In genomic region chr17:29165967-29166578, GRCm38 (mm10) we compare ENCODE assay signal across 9 mouse cellular contexts. TPM values are rescaled to one million over a fixed set of nuclear protein-coding genes. Genes with fewer than 3 reads are reported as not detected.
DNase-seq lines count a peak whose midpoint lies in the region; ATAC-seq and TF ChIP-seq lines count a peak whose summit lies in the region.
"Had no signal": no experiment of that assay in that cellular context is flagged by ENCODE, and none has a peak within 500 bp of the region (broad histone marks: within the 10 kb centered on the region; RNA-seq: fewer than 3 reads in every experiment).

No protein-coding gene starts in this region.

- H3K27me3 ChIP-seq in lung, postnatal 0 days (replicated peaks; ENCODE audit: insufficient read depth, low read length): no peaks in the 10 kb centered on the region
- H3K27me3 ChIP-seq in forebrain, embryonic 16.5 days (replicated peaks; ENCODE audit: control insufficient read depth, insufficient read depth, low read length): no peaks in the 10 kb centered on the region
- no peaks in the 10 kb centered on the region for H3K27me3 ChIP-seq in kidney, embryonic 14.5 days (ENCODE audit: control insufficient read depth, insufficient read depth, low read length)
- no peaks in the 10 kb centered on the region for H3K27me3 ChIP-seq in stomach, embryonic 14.5 days (ENCODE audit: control insufficient read depth, insufficient read depth, low read length)

- TF ChIP-seq CTCF in lung, postnatal 0 days (IDR thresholded peaks at IDR 0.05): no peak
- no peak for TF ChIP-seq CTCF in layer of hippocampus, adult 2 months (conservative IDR thresholded peaks at IDR 0.05)

- no peaks in the 10 kb centered on the region for H3K36me3 ChIP-seq in lung, postnatal 0 days (ENCODE audit: insufficient read depth, low read length)
- no peaks in the 10 kb centered on the region for H3K36me3 ChIP-seq in forebrain, embryonic 16.5 days (ENCODE audit: control insufficient read depth, insufficient read depth)
- no peaks in the 10 kb centered on the region for H3K36me3 ChIP-seq in kidney, embryonic 14.5 days (ENCODE audit: control insufficient read depth, insufficient read depth, low read length)
- no peaks in the 10 kb centered on the region for H3K36me3 ChIP-seq in stomach, embryonic 14.5 days (ENCODE audit: control insufficient read depth, insufficient read depth, low read length)

- no peak overlapping the region for H3K9ac ChIP-seq in lung, postnatal 0 days (replicated peaks; ENCODE audit: low read depth)
- H3K9ac ChIP-seq in forebrain, embryonic 16.5 days (replicated peaks; ENCODE audit: low read depth, low read length): 0 out of 2 replicates have a peak overlapping the region, but pooled peaks have one; percentile 19
- H3K9ac ChIP-seq in kidney, embryonic 14.5 days (ENCODE audit: low read depth, low read length): no peak overlapping the region
- no peak overlapping the region for H3K9ac ChIP-seq in stomach, embryonic 14.5 days (replicated peaks; ENCODE audit: low read depth, low read length)

- H3K4me2 ChIP-seq in lung, postnatal 0 days (replicated peaks; ENCODE audit: low read depth, low read length): no peak overlapping the region
- H3K4me2 ChIP-seq in forebrain, embryonic 16.5 days (ENCODE audit: low read length): no peak overlapping the region
- no peak overlapping the region for H3K4me2 ChIP-seq in kidney, embryonic 14.5 days (replicated peaks; ENCODE audit: low read depth, low read length)
- H3K4me2 ChIP-seq in stomach, embryonic 14.5 days (replicated peaks; ENCODE audit: low read depth, low read length): no peak overlapping the region

- no peaks in the 10 kb centered on the region for H3K9me3 ChIP-seq in lung, postnatal 0 days (ENCODE audit: low read length)
- no peaks in the 10 kb centered on the region for H3K9me3 ChIP-seq in forebrain, embryonic 16.5 days (ENCODE audit: control insufficient read depth, low read length)
- peaks cover 6% of the 10 kb centered on the region; the same call in 1 of the 2 replicates for H3K9me3 ChIP-seq in kidney, embryonic 14.5 days (ENCODE audit: control insufficient read depth, low read length)
- H3K9me3 ChIP-seq in stomach, embryonic 14.5 days (ENCODE audit: control insufficient read depth, low read depth, low read length): peaks cover 5% of the 10 kb centered on the region; the same call in 1 of the 2 replicates

- TF ChIP-seq EP300 in lung, postnatal 0 days (IDR thresholded peaks at IDR 0.05): no peak

- peaks cover 5% of the 10 kb centered on the region for H3K4me1 ChIP-seq in lung, postnatal 0 days (ENCODE audit: insufficient read depth, low read depth, low read length)
- H3K4me1 ChIP-seq in forebrain, embryonic 16.5 days (replicated peaks; ENCODE audit: control insufficient read depth, insufficient read depth, low read length): peaks cover 14% of the 10 kb centered on the region
- peaks cover 20% of the 10 kb centered on the region for H3K4me1 ChIP-seq in kidney, embryonic 14.5 days (ENCODE audit: control insufficient read depth, insufficient read depth, low read length)
- H3K4me1 ChIP-seq in stomach, embryonic 14.5 days (ENCODE audit: control insufficient read depth, insufficient read depth, low read length): peaks cover 18% of the 10 kb centered on the region

- peak; percentile 39; the same call in 1 of the 2 replicates for ATAC-seq in lung, postnatal 0 days
- ATAC-seq in forebrain, embryonic 16.5 days: no peak
- ATAC-seq in kidney, embryonic 14.5 days (ENCODE audit: low FRiP score, low TSS enrichment): no peak
- no peak for ATAC-seq in stomach, embryonic 14.5 days (ENCODE audit: insufficient number of reproducible peaks, insufficient read depth, low FRiP score, low read depth)

- H3K27ac ChIP-seq in lung, postnatal 0 days (ENCODE audit: low read length): no peak overlapping the region
- H3K27ac ChIP-seq in forebrain, embryonic 16.5 days (ENCODE audit: low read length): peak overlapping the region; percentile 37
- peak overlapping the region; percentile 75 for H3K27ac ChIP-seq in kidney, embryonic 14.5 days (ENCODE audit: low read depth, low read length)
- peak overlapping the region; percentile 27; the same call in 1 of the 2 replicates for H3K27ac ChIP-seq in stomach, embryonic 14.5 days (ENCODE audit: low read length)
- H3K27ac ChIP-seq in layer of hippocampus, adult 2 months: no peak overlapping the region
- H3K27ac ChIP-seq: left cerebral cortex, adult 2 months had no signal

- DNase-seq in lung, postnatal 0 days (ENCODE audit: low spot score): peak; percentile 29
- no peak for DNase-seq in lung, postnatal 14 days
- no peak for DNase-seq in cerebellum, postnatal 4 days (ENCODE audit: low spot score in 2 of 2)
- no peak for DNase-seq in layer of hippocampus, adult 2 months (ENCODE audit: low spot score in 2 of 2)
- DNase-seq: heart, adult 18-20 months had no signal

- H3K4me3 ChIP-seq in lung, postnatal 0 days (ENCODE audit: low read depth, low read length): no peak overlapping the region
- no peak overlapping the region for H3K4me3 ChIP-seq in forebrain, embryonic 16.5 days (replicated peaks; ENCODE audit: low read length)
- H3K4me3 ChIP-seq in kidney, embryonic 14.5 days (ENCODE audit: low read length): no peak overlapping the region
- H3K4me3 ChIP-seq in stomach, embryonic 14.5 days (ENCODE audit: low read depth, low read length): no peak overlapping the region
- H3K4me3 ChIP-seq in layer of hippocampus, adult 2 months: no peak overlapping the region
- H3K4me3 ChIP-seq: left cerebral cortex, adult 2 months had no signal

- WGBS in lung, postnatal 0 days: 37% methylated on average over 7 of the region's 8 CpGs
- 39% methylated on average over 8 of the region's 8 CpGs for WGBS in forebrain, embryonic 16.5 days
- 43% methylated on average over 8 of the region's 8 CpGs for WGBS in kidney, embryonic 14.5 days
- WGBS in stomach, embryonic 14.5 days: 37% methylated on average over 8 of the region's 8 CpGs

RNA-seq across cellular contexts. Expression of gene Rab44, which starts 52.1 kb away (rescaled TPM):
- polyA plus RNA-seq in lung, postnatal 0 days (2015; fragmentation: Nextera tagmentation; extraction: Ambion mirVana): 1.0 and 1.2 TPM in 2 replicates
- not detected in 2 replicates for polyA plus RNA-seq in forebrain, embryonic 16.5 days (2015; fragmentation: Nextera tagmentation; extraction: Ambion mirVana)
- polyA plus RNA-seq in kidney, embryonic 14.5 days (2014; fragmentation: Nextera tagmentation; extraction: Ambion mirVana): 0.39 TPM in 1 of 2 replicates, not detected in the other
- 0.39 and 0.97 TPM in 2 replicates for polyA plus RNA-seq in stomach, embryonic 14.5 days (2014; fragmentation: Nextera tagmentation; extraction: Ambion mirVana)
- under 1 TPM in 1 of 2 experiments, not detected in 1; 0.17 TPM for total RNA-seq in layer of hippocampus, adult 2 months (2021)

Comparison
In these comparisons a context has a peak if more than half of its experiments do, and no peak if none do; other contexts are left out.
1. H3K27ac ChIP-seq: peak in forebrain, embryonic 16.5 days (single experiment), kidney, embryonic 14.5 days (single experiment) and stomach, embryonic 14.5 days (single experiment); none in lung, postnatal 0 days (single experiment) and layer of hippocampus, adult 2 months (single experiment).